Mouse (Mus musculus) liver, embryonic 14.5 days (tissue): ENCODE data around the gene Tmprss13. TPM values are rescaled to one million over a fixed set of nuclear protein-coding genes. Genes with fewer than 3 reads are reported as not detected.

Experiments
- ATAC-seq: fragments of 200-750 bp; cut with Nextera tagmentation; 2 replicates; pipeline ENCODE4 v1.8.0; 2017; ENCODE audit warnings: moderate number of reproducible peaks, mild to moderate bottlenecking, moderate library complexity; ENCODE audit not compliant: insufficient read depth
- DNase-seq, 3 experiments: peaks; one replicate each; pipeline ENCODE4 v3.0.0-alpha.2; 2012 to 2013; ENCODE audit warnings: low read depth in 3 of 3, low spot score in 3 of 3
- H3K27ac ChIP-seq: fragments of 300-500 bp; sonication (generic); 2 replicates; pipeline ENCODE4 v1.5.1; 2014; ENCODE audit warnings: moderate library complexity, mild to moderate bottlenecking, control low read depth, inconsistent platforms
- H3K27me3 ChIP-seq: fragments of 300-500 bp; sonication (generic); 2 replicates; pipeline ENCODE4 v1.6.1; 2014; ENCODE audit warnings: mild to moderate bottlenecking, low read length, moderate library complexity; ENCODE audit not compliant: control insufficient read depth, insufficient read depth
- H3K36me3 ChIP-seq: fragments of 300-500 bp; sonication (generic); replicated peaks from 2 replicates; pipeline ENCODE4 v1.6.1; 2014; ENCODE audit warnings: low read depth; ENCODE audit not compliant: control insufficient read depth, insufficient read depth
- H3K4me1 ChIP-seq, 2 experiments: fragments of 200-500 bp in 1 of 2; fragments of 300-500 bp in 1 of 2; sonication (generic) in 1 of 2; replicated peaks; 2 replicates each; pipeline ENCODE4 v1.6.1; 2012 to 2014; ENCODE audit warnings: antibody characterized with exemption in 1 of 2, inconsistent platforms in 1 of 2, low read length in 1 of 2; ENCODE audit not compliant: control insufficient read depth in 2 of 2, insufficient read depth in 2 of 2
- H3K4me2 ChIP-seq: fragments of 300-500 bp; sonication (generic); 2 replicates; pipeline ENCODE4 v1.6.1; 2014; ENCODE audit warnings: low read depth, mild to moderate bottlenecking, control low read depth, moderate library complexity
- H3K4me3 ChIP-seq, 2 experiments: fragments of 200-500 bp in 1 of 2; fragments of 300-500 bp in 1 of 2; sonication (generic) in 1 of 2; 2 replicates each; pipeline ENCODE4 v1.5.1; 2012 to 2014; ENCODE audit warnings: low read depth in 2 of 2, low read length in 2 of 2, mild to moderate bottlenecking in 2 of 2, control low read depth in 1 of 2, inconsistent platforms in 1 of 2, moderate library complexity in 1 of 2; ENCODE audit not compliant: insufficient read depth in 1 of 2
- H3K9ac ChIP-seq: fragments of 300-500 bp; sonication (generic); replicated peaks from 2 replicates; pipeline ENCODE4 v1.6.1; 2014; ENCODE audit warnings: mild to moderate bottlenecking, control low read depth, moderate library complexity
- H3K9me3 ChIP-seq: fragments of 300-500 bp; sonication (generic); 2 replicates; pipeline ENCODE4 v1.6.1; 2016; ENCODE audit warnings: low read length, mixed read lengths; ENCODE audit not compliant: control insufficient read depth
- CTCF ChIP-seq: IDR thresholded peaks from 2 replicates; pipeline ENCODE4 v1.5.1; 2016; ENCODE audit warnings: antibody characterized with exemption, low read depth, control low read depth
- EP300 ChIP-seq: IDR thresholded peaks from 2 replicates; pipeline ENCODE4 v1.6.1; 2016; ENCODE audit warnings: antibody characterized with exemption, low read depth
- whole genome bisulfite sequencing: fragments of 180-500 bp; shearing (Covaris S2); extraction: QIAGEN DNeasy Blood & Tissue Kit; methylation state at CpG from one replicate; pipeline ENCODE4 v1.1.7; 2014; ENCODE audit not compliant: insufficient replicate concordance; 5-methylcytosine and 5-hydroxymethylcytosine counted together
- polyA plus RNA-seq, 2 experiments: library from polyadenylated mRNA; depleted of rRNA in 1 of 2; stranded (reverse) in 1 of 2; unstranded in 1 of 2; fragments of >200 nt; fragmentation: Nextera tagmentation in 1 of 2; extraction: Ambion mirVana in 1 of 2; gene quantifications; 2 replicates each; pipeline versions ENCODE4 v1.2.1 to v1.2.3; 2012 to 2014

Gene Tmprss13
- polyA plus RNA-seq, 2 experiments: not detected

GRCm38 (mm10) chr9:45358356-45358755 lies 39.5 kb downstream of the Tmprss13 start:
- H3K27ac ChIP-seq: no peak overlapping the region
- 54% methylated on average over 7 of the region's 7 CpGs for WGBS
- H3K9ac ChIP-seq: no peak overlapping the region
- no peaks in the 10 kb centered on the region for H3K27me3 ChIP-seq
- DNase-seq: no peak
- no peak for ATAC-seq
- TF ChIP-seq EP300 (no peak), CTCF (no peak)
- H3K9me3 ChIP-seq: no peaks in the 10 kb centered on the region
- H3K36me3 ChIP-seq: no peaks in the 10 kb centered on the region
- no peak overlapping the region for H3K4me3 ChIP-seq
- no peaks in the 10 kb centered on the region for H3K4me1 ChIP-seq
- no peak overlapping the region for H3K4me2 ChIP-seq

GRCm38 (mm10) chr9:45362051-45362461 lies 43.2 kb downstream of the Tmprss13 start:
- Histone ChIP-seq H3K9me3 (no peaks in the 10 kb centered on the region), H3K4me3 (no peak overlapping the region), H3K36me3 (no peaks in the 10 kb centered on the region), H3K27me3 (no peaks in the 10 kb centered on the region), H3K4me1 (no peaks in the 10 kb centered on the region), H3K4me2 (no peak overlapping the region), H3K27ac (no peak overlapping the region), H3K9ac (no peak overlapping the region)
- TF ChIP-seq CTCF: no peak
- no peak for TF ChIP-seq EP300
- DNase-seq (no peak), ATAC-seq (no peak)
- WGBS: 43% methylated on average over 2 of the region's 2 CpGs

- no peak overlapping the region for H3K4me2 ChIP-seq
- no peak overlapping the region for H3K4me3 ChIP-seq
- no peak overlapping the region for H3K27ac ChIP-seq
- H3K36me3 ChIP-seq: no peaks in the 10 kb centered on the region
- no peak for TF ChIP-seq EP300
- TF ChIP-seq CTCF: no peak
- H3K4me1 ChIP-seq: no peaks in the 10 kb centered on the region
- no peaks in the 10 kb centered on the region for H3K27me3 ChIP-seq
- no peak for ATAC-seq
- H3K9ac ChIP-seq: no peak overlapping the region
- DNase-seq: no peak
- 40% methylated on average over 7 of the region's 7 CpGs for WGBS
- no peaks in the 10 kb centered on the region for H3K9me3 ChIP-seq
These were observed 44.8 kb downstream of the Tmprss13 start for GRCm38 (mm10) chr9:45363639-45364214.

GRCm38 (mm10) chr9:45367716-45368115 lies 48.8 kb downstream of the Tmprss13 start:
- H3K27ac ChIP-seq: no peak overlapping the region
- no peak for TF ChIP-seq EP300
- no peak for TF ChIP-seq CTCF
- WGBS: 58% methylated on average over 8 of the region's 8 CpGs
- H3K9ac ChIP-seq: no peak overlapping the region
- no peak overlapping the region for H3K4me2 ChIP-seq
- ATAC-seq (no peak), DNase-seq (no peak)
- no peaks in the 10 kb centered on the region for H3K4me1 ChIP-seq
- H3K36me3 ChIP-seq: no peaks in the 10 kb centered on the region
- no peaks in the 10 kb centered on the region for H3K9me3 ChIP-seq
- H3K4me3 ChIP-seq: no peak overlapping the region
- H3K27me3 ChIP-seq: peaks cover 24% of the 10 kb centered on the region

- Histone ChIP-seq H3K9me3 (no peaks in the 10 kb centered on the region), H3K4me1 (no peaks in the 10 kb centered on the region), H3K36me3 (no peaks in the 10 kb centered on the region), H3K4me2 (no peak overlapping the region), H3K9ac (no peak overlapping the region), H3K27ac (no peak overlapping the region), H3K27me3 (peaks cover 24% of the 10 kb centered on the region), H3K4me3 (no peak overlapping the region)
- 34% methylated on average over 5 of the region's 5 CpGs for WGBS
- ATAC-seq (no peak), DNase-seq (no peak)
- no peak for TF ChIP-seq CTCF
These were observed 49.5 kb downstream of the Tmprss13 start for GRCm38 (mm10) chr9:45368341-45368901.
